Mouse (Mus musculus): ENCODE measurements around the gene Tmem129. TPM values are rescaled to one million over a fixed set of nuclear protein-coding genes. Genes with fewer than 3 reads are reported as not detected.
A peak's percentile ranks its signal among the peaks of the same experiment; 100 is the strongest.

Gene Tmem129
- polyA plus RNA-seq, 2 experiments, result 17.4 to 19.4 TPM

GRCm38 (mm10) chr5:33655251-33655840 is 2.9 kb downstream of the Tmem129 start:
- no peaks in the 10 kb centered on the region for H3K9me3 ChIP-seq (ENCODE audit: control insufficient read depth, low read length)
- peak overlapping the region; percentile 81 for H3K4me2 ChIP-seq (ENCODE audit: low read depth)
- TF ChIP-seq EP300 (IDR thresholded peaks at IDR 0.05; ENCODE audit: low read depth), result no peak
- TF ChIP-seq CTCF (IDR thresholded peaks at IDR 0.05; ENCODE audit: low read depth), result no peak
- DNase-seq (ENCODE audit: low read depth in 3 of 3, low spot score in 3 of 3) (no peak), ATAC-seq (ENCODE audit: insufficient read depth) (no peak)
- H3K27ac ChIP-seq, result no peak overlapping the region
- H3K36me3 ChIP-seq (replicated peaks; ENCODE audit: control insufficient read depth, insufficient read depth, low read depth), result peaks cover 28% of the 10 kb centered on the region
- H3K9ac ChIP-seq (replicated peaks), result no peak overlapping the region
- no peak overlapping the region for H3K4me3 ChIP-seq (ENCODE audit: insufficient read depth in 1 of 2, low read depth in 2 of 2, low read length in 2 of 2)
- peaks cover 21 to 30% of the 10 kb centered on the region in 2 experiments for H3K4me1 ChIP-seq (replicated peaks; ENCODE audit: control insufficient read depth in 2 of 2, insufficient read depth in 2 of 2, low read length in 1 of 2)
- no peaks in the 10 kb centered on the region for H3K27me3 ChIP-seq (ENCODE audit: control insufficient read depth, insufficient read depth, low read length)
- WGBS (ENCODE audit: insufficient replicate concordance), result 89% methylated on average over 10 of the region's 10 CpGs

GRCm38 (mm10) chr5:33654424-33654823 is 3.8 kb downstream of the Tmem129 start:
- H3K9me3 ChIP-seq (ENCODE audit: control insufficient read depth, low read length), result no peaks in the 10 kb centered on the region
- no peak for TF ChIP-seq EP300 (IDR thresholded peaks at IDR 0.05; ENCODE audit: low read depth)
- no peak for TF ChIP-seq CTCF (IDR thresholded peaks at IDR 0.05; ENCODE audit: low read depth)
- no peaks in the 10 kb centered on the region for H3K27me3 ChIP-seq (ENCODE audit: control insufficient read depth, insufficient read depth, low read length)
- H3K27ac ChIP-seq, result no peak overlapping the region
- peaks cover 27 to 33% of the 10 kb centered on the region in 2 experiments for H3K4me1 ChIP-seq (replicated peaks; ENCODE audit: control insufficient read depth in 2 of 2, insufficient read depth in 2 of 2, low read length in 1 of 2)
- no peak overlapping the region for H3K4me2 ChIP-seq (ENCODE audit: low read depth)
- peaks cover 35% of the 10 kb centered on the region for H3K36me3 ChIP-seq (replicated peaks; ENCODE audit: control insufficient read depth, insufficient read depth, low read depth)
- DNase-seq (ENCODE audit: low read depth in 3 of 3, low spot score in 3 of 3) (no peak), ATAC-seq (ENCODE audit: insufficient read depth) (no peak)
- no peak overlapping the region for H3K9ac ChIP-seq (replicated peaks)
- WGBS (ENCODE audit: insufficient replicate concordance), result 89% methylated on average over 13 of the region's 13 CpGs
- no peak overlapping the region for H3K4me3 ChIP-seq (ENCODE audit: insufficient read depth in 1 of 2, low read depth in 2 of 2, low read length in 2 of 2)

GRCm38 (mm10) chr5:33652783-33653173 is 5.4 kb downstream of the Tmem129 start:
- Histone ChIP-seq H3K36me3 (replicated peaks; ENCODE audit: control insufficient read depth, insufficient read depth, low read depth) (peaks cover 52% of the 10 kb centered on the region), H3K4me2 (ENCODE audit: low read depth) (peak overlapping the region; percentile 98), H3K4me3 (ENCODE audit: insufficient read depth in 1 of 2, low read depth in 2 of 2, low read length in 2 of 2) (peak overlapping the region; percentile 28 to 95; a peak in 3 of 4 replicates), H3K9ac (replicated peaks) (peak overlapping the region; percentile 93), H3K4me1 (replicated peaks; ENCODE audit: control insufficient read depth in 2 of 2, insufficient read depth in 2 of 2, low read length in 1 of 2) (peaks cover 27 to 30% of the 10 kb centered on the region in 2 experiments), H3K27me3 (ENCODE audit: control insufficient read depth, insufficient read depth, low read length) (no peaks in the 10 kb centered on the region), H3K27ac (peak overlapping the region; percentile 71), H3K9me3 (ENCODE audit: control insufficient read depth, low read length) (no peaks in the 10 kb centered on the region)
- 3% methylated on average over 9 of the region's 9 CpGs for WGBS (ENCODE audit: insufficient replicate concordance)
- DNase-seq (ENCODE audit: low read depth in 3 of 3, low spot score in 3 of 3) (no peak), ATAC-seq (ENCODE audit: insufficient read depth) (peak; percentile 6)
- no peak for TF ChIP-seq CTCF (IDR thresholded peaks at IDR 0.05; ENCODE audit: low read depth)
- TF ChIP-seq EP300 (IDR thresholded peaks at IDR 0.05; ENCODE audit: low read depth), result no peak

- no peaks in the 10 kb centered on the region for H3K27me3 ChIP-seq (ENCODE audit: control insufficient read depth, insufficient read depth, low read length)
- peak; percentile 93 to 95 (median 95) for DNase-seq (ENCODE audit: low read depth in 3 of 3, low spot score in 3 of 3)
- TF ChIP-seq CTCF (IDR thresholded peaks at IDR 0.05; ENCODE audit: low read depth) (no peak; the same call in 1 of the 2 replicates), EP300 (IDR thresholded peaks at IDR 0.05; ENCODE audit: low read depth) (peak; percentile 73)
- H3K9me3 ChIP-seq (ENCODE audit: control insufficient read depth, low read length), result no peaks in the 10 kb centered on the region
- peaks cover 58% of the 10 kb centered on the region for H3K36me3 ChIP-seq (replicated peaks; ENCODE audit: control insufficient read depth, insufficient read depth, low read depth)
- peak within 1 kb of the TSS; percentile 93 for H3K9ac ChIP-seq (replicated peaks)
- H3K4me3 ChIP-seq (ENCODE audit: insufficient read depth in 1 of 2, low read depth in 2 of 2, low read length in 2 of 2), result peak within 1 kb of the TSS; percentile 86 to 95
- peak; percentile 90 for ATAC-seq (ENCODE audit: insufficient read depth)
- H3K4me2 ChIP-seq (ENCODE audit: low read depth), result peak within 1 kb of the TSS; percentile 98
- peak within 1 kb of the TSS; percentile 77 for H3K27ac ChIP-seq
- under 1% methylated on average over 82 of the region's 82 CpGs for WGBS (ENCODE audit: insufficient replicate concordance)
- peaks cover 27 to 30% of the 10 kb centered on the region in 2 experiments for H3K4me1 ChIP-seq (replicated peaks; ENCODE audit: control insufficient read depth in 2 of 2, insufficient read depth in 2 of 2, low read length in 1 of 2)
Measured at GRCm38 (mm10) chr5:33651921-33652782, 6.1 kb downstream of the Tmem129 start, which contains the start of gene Slbp. Gene Slbp (minus strand): TSS chr5:33652574.

- no peak for DNase-seq (ENCODE audit: low read depth in 3 of 3, low spot score in 3 of 3)
- no peak for TF ChIP-seq EP300 (IDR thresholded peaks at IDR 0.05; ENCODE audit: low read depth)
- TF ChIP-seq CTCF (IDR thresholded peaks at IDR 0.05; ENCODE audit: low read depth), result no peak
Measured at GRCm38 (mm10) chr5:33651541-33651920, 6.7 kb downstream of the Tmem129 start.

More at GRCm38 (mm10) chr5:33651541-33651920, 6.7 kb downstream of the Tmem129 start:
- ATAC-seq (ENCODE audit: insufficient read depth), result no peak
- peaks cover 26 to 27% of the 10 kb centered on the region in 2 experiments for H3K4me1 ChIP-seq (replicated peaks; ENCODE audit: control insufficient read depth in 2 of 2, insufficient read depth in 2 of 2, low read length in 1 of 2)
- 2% methylated on average over 11 of the region's 11 CpGs for WGBS (ENCODE audit: insufficient replicate concordance)
- peak overlapping the region; percentile 98 for H3K4me2 ChIP-seq (ENCODE audit: low read depth)
- H3K36me3 ChIP-seq (replicated peaks; ENCODE audit: control insufficient read depth, insufficient read depth, low read depth), result peaks cover 64% of the 10 kb centered on the region
- peak overlapping the region; percentile 77 for H3K27ac ChIP-seq
- H3K4me3 ChIP-seq (ENCODE audit: insufficient read depth in 1 of 2, low read depth in 2 of 2, low read length in 2 of 2), result peak overlapping the region; percentile 86 to 95
- H3K9ac ChIP-seq (replicated peaks), result peak overlapping the region; percentile 93
- H3K9me3 ChIP-seq (ENCODE audit: control insufficient read depth, low read length), result no peaks in the 10 kb centered on the region
- no peaks in the 10 kb centered on the region for H3K27me3 ChIP-seq (ENCODE audit: control insufficient read depth, insufficient read depth, low read length)
